Mouse (Mus musculus): ENCODE measurements around the gene Ptpn9. TPM values are rescaled to one million over a fixed set of nuclear protein-coding genes. Genes with fewer than 3 reads are reported as not detected.
A peak's percentile ranks its signal among the peaks of the same experiment; 100 is the strongest.

Ptpn9 gene
- total RNA-seq, 2 experiments from 2014 or later = 29.6 to 31.6 TPM

- DNase-seq (ENCODE audit: low spot score in 2 of 2) = no peak
These were observed 19.0 kb downstream of the Ptpn9 start for GRCm38 (mm10) chr9:57013756-57014155.

DNA sequence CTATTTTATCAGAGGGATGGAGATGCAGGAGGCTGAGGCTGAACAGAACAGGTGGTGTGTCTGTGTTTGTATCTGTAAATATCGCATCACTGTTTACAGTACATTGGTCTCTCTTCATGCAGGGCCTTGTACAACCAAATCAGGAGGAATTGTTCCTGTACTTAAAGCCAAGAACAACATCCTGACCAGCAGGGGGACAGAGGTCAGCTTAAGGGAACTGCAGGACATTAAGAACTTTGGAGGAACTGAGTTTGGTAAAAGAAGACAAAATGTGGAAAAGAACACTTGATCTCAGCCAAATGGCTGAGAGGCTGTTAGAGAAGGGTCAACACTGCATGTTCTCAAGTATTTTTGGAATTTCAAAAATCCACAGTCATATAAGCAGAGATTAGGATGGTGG, 20.0 kb downstream of the Ptpn9 start:
- no peak for DNase-seq (ENCODE audit: low spot score in 2 of 2)

GRCm38 (mm10) chr9:57017631-57018030, 22.9 kb downstream of the Ptpn9 start:
- DNase-seq (ENCODE audit: low spot score in 2 of 2) = no peak

- peak in 1 of 2 experiments; percentile 32 for DNase-seq (ENCODE audit: low spot score in 2 of 2)
These were observed 37.0 kb downstream of the Ptpn9 start for GRCm38 (mm10) chr9:57031756-57032155.

- peak in 1 of 2 experiments; percentile 84 for DNase-seq (ENCODE audit: low spot score in 2 of 2)
These were observed 61.5 kb downstream of the Ptpn9 start for GRCm38 (mm10) chr9:57056237-57056636.

GRCm38 (mm10) chr9:57064164-57064563, 69.4 kb downstream of the Ptpn9 start:
- DNase-seq (ENCODE audit: low spot score in 2 of 2) = no peak

DNA sequence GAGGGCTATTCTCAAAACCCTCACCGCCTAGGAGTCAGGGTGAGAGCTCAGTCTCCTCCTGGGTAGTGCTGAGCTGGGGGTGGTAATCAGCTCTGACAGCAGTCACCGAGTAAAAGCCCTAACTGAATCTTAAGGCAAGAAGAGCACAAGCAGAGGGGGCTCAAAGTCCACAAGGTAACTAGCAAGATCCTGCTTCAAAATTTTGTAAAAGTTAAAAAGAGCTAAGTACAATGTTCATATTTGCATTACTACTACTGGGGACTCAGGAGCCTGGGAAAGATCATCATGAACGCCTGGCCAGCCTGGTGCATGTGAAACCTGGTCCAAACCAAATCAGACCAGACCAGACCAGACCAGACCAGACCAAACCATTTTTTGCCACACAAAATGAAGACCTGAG, 73.5 kb downstream of the Ptpn9 start:
- DNase-seq (ENCODE audit: low spot score in 2 of 2) = no peak

DNA sequence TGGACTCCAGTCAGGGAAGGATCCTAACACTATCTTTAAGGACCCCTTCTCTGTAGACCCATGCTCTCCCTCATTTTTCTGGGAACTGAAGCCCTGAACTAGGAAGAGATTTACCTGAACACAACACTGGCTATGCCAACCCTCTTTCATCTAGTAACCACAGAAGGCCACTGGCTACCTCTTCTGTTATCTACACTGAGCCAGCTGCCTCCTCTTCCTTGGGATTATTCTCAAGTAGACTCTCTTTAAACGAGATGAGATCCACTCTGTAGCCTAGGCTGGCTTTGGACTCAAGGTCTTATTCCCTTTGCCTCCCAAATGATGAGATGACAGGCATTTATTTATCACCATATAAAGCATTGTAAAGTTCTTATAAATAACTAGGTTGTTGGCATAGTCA, 75.5 kb downstream of the Ptpn9 start:
- no peak for DNase-seq (ENCODE audit: low spot score in 2 of 2)

- DNase-seq (ENCODE audit: low spot score in 2 of 2) = no peak
These were observed 76.2 kb downstream of the Ptpn9 start for GRCm38 (mm10) chr9:57070800-57071545.

DNA sequence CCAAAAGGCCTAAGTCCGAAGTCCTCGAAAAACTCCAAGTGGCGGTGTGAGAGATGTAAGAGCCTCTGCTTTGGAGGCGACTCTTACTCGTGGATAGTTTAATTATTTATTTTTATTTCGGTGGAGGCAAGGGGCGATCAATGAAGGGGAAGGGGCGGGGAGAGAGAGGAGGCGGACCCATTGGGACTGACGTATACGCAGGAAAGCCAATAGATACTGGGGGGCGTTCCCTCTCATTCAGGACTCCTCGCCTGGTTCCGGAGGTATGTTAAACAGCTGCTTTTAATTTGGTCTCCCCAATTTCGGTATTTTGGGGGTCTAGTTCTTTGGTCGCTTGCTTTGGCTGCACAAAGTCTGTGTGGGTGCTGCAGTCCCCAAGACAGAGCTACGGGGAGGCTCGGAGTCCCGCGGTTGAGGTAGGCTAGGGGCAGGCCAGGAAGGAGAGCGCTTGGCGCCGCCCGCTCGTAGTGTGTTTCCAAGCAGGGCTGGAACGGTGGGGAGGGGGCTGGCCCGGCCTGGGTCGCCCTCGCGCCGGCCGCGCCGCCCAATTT, 77.2 kb downstream of the Ptpn9 start, which contains the start of gene Sin3a:
Gene Sin3a, plus strand, starts transcription at position 240 of the 551 bp plus-strand sequence.
- peak; percentile 70 to 79 for DNase-seq (ENCODE audit: low spot score in 2 of 2)

DNA sequence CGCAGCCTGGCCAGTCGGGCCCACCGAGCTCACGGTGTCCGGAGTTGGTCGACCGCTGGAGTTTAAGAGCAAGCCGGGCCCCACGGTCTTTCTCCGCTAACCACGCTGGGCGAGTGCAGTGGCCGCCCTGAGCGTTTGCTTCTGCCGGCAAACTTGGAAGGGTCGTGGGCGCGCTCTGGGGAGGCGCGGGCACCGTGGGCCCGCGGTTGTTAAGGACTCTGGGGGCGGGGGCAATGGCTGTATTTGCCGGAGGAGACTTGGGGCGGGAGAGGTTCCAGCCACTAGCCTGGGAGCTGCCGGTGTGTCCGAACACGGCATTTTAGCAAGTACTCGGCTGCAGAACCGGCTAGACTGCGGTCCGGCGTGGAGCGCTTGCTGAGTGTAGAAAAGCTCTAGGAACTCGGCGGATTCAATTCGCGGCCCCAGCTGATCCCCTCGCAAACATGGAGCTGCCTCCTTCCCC, 77.8 kb downstream of the Ptpn9 start:
- DNase-seq (ENCODE audit: low spot score in 2 of 2) = no peak

DNA sequence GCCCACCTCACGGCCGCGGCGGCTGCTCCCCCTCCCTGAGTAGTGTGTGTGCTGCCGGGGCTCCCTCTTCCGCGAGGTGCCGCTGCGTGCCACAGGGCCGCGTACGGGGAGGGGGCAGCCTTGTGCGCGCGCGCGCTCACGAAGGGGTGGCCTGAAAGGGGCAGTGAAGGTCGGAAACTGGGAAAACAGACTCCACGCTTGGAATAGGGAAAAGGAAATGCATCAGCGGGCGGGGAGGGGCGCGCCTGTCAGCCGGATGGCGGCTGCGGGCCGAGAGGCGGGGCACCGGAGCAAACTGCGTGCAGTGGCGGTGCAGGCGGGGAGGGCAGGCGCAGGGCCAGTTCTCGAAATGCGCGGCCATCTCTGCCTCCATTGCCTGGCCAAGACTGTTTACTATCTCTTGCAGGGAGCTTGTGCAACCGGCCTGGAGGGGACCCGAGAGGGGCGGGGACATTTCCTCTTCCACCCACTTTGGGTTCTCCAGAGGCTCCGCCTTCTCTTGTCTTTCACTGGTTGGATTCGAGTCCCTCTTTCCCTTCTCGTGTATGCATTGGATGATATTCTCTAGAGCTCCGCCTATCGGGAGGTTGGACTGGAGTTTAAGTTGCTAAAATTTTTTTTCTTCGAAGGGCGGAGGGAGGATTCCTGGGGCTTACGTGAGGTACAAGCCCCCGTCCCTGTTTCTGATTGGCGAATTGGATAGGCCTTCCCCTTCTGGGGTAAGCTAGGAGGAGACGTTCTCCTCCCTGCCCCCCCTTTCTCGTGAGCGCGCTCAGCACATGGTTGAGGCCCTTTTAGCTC, 78.5 kb downstream of the Ptpn9 start:
- DNase-seq (ENCODE audit: low spot score in 2 of 2) = peak; percentile 97 to 99

GRCm38 (mm10) chr9:57073790-57074094, 79.0 kb downstream of the Ptpn9 start:
- no peak for DNase-seq (ENCODE audit: low spot score in 2 of 2)

DNA sequence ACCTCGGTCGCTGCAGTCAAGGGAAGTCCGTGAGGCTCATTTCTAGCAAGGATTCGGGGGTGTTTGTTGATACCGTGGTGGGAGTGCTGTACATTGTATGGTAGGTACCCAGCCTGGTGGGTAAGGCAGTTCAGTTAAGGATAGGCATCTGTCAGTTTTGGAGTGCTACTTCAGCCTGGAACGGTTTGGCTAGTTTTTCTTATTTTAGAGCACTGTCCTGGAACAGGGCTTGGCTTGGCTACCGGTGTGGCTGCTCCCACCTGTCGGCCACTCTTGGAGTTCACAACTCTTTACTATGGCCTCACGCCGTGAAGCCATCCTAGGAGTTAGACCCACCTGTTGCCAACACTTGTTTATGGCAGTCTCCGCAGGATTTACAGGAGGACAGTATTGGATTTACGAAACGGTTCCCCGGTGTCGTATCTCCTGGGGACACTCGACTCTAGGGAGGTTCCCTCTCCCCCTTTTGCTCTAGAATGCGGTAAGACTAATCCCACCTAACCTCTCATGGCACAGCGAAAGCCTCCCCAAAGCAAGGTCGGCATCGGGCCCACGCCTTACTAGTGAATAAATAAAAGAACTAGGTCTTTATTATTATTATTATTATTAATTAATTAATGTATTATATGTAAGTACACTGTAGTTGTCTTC, 79.6 kb downstream of the Ptpn9 start:
- DNase-seq (ENCODE audit: low spot score in 2 of 2) = no peak

DNA sequence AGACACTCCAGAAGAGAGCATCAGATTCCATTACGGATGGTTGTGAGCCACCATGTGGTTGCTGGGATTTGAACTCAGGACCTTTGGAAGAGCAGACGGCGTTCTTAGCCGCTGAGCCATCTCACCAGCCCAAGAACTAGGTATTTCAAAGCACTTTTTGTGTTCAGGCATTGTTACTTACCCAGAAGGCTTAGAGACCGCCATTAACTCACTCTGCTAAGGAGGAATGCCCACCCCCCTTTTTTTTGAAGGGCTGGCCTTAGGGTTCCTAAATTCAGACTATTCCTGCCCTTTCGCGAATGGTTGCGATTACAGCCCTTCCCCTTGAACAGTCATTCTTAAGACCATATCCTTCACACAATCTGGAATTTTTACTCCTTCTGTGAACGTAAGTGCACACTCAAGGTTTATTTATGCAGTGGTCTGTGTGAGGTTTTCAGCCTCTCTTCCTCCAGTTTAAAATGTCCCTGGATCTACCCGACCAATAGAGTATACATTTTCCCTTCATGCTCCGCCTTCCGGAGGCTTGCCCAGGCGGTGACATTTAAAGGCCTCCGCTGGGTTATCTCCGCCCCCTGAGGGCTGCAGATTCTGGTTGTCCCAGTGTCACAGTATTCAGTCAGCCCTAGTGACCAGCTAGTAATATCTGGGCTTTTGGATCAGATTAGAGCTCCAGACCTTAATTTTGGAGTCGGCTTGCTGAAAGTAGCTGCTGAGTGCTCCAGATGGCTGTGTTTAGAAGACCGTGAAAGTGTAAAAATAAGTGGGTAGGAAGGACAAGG, 80.3 kb downstream of the Ptpn9 start:
- peak; percentile 44 to 69 for DNase-seq (ENCODE audit: low spot score in 2 of 2)

- peak; percentile 98 to 99 for DNase-seq (ENCODE audit: low spot score in 2 of 2)
These were observed 81.1 kb downstream of the Ptpn9 start for GRCm38 (mm10) chr9:57075681-57076381.

- peak; percentile 86 to 92 for DNase-seq (ENCODE audit: low spot score in 2 of 2)
These were observed 82.3 kb downstream of the Ptpn9 start for GRCm38 (mm10) chr9:57076701-57077660.

GRCm38 (mm10) chr9:57082236-57082635, 87.5 kb downstream of the Ptpn9 start:
- DNase-seq (ENCODE audit: low spot score in 2 of 2) = no peak
